Mouse (Mus musculus) gastrocnemius, postnatal 4 days (tissue): ENCODE data around the gene Sbk3. TPM values are rescaled to one million over a fixed set of nuclear protein-coding genes. Genes with fewer than 3 reads are reported as not detected.

Experiments used
- DNase-seq, 2 experiments: peaks; one replicate each; pipeline ENCODE4 v3.0.0; 2021 to 2022; ENCODE audit warnings: low spot score in 2 of 2, mixed read lengths in 2 of 2
- total RNA-seq, 2 experiments: library from RNA; stranded (reverse); gene quantifications; 2 replicates each; pipeline ENCODE4 v1.2.3; 2021

Gene Sbk3
- total RNA-seq, 2 experiments from 2014 or later, result 0.13 TPM; not detected in 1

- DNase-seq, result no peak
Measured at GRCm38 (mm10) chr7:4915669-4916416, 55.1 kb downstream of the Sbk3 start.

Other genes starting within 250 kb of the Sbk3 start
- gene Tmem150b, start 245.9 kb downstream of the Sbk3 start, total RNA-seq, result under 1 TPM; 0.13 to 0.29 TPM
- gene Kmt5c, start 231.1 kb downstream of the Sbk3 start, total RNA-seq, result 10 to 100 TPM; 33.2 to 39.2 TPM
- 1 to 10 TPM; 7.6 to 8.0 TPM for gene Cox6b2, start 218.1 kb downstream of the Sbk3 start, total RNA-seq
- not detected for gene Fam71e2, start 199.9 kb downstream of the Sbk3 start, total RNA-seq
- under 1 TPM; 0.18 to 0.29 TPM for gene Il11, start 188.3 kb downstream of the Sbk3 start, total RNA-seq
- not detected for gene Tmem190, start 188.2 kb downstream of the Sbk3 start, total RNA-seq
- 1 to 10 TPM; 3.7 to 5.2 TPM for gene Tmem238, start 181.5 kb downstream of the Sbk3 start, total RNA-seq
- 1,000 to 10,000 TPM; 1,080 to 1,143 TPM for gene Rpl28, start 178.3 kb downstream of the Sbk3 start, total RNA-seq
- gene Ube2s, start 158.6 kb downstream of the Sbk3 start, total RNA-seq, result 100 to 1,000 TPM; 122 to 140 TPM
- under 1 TPM in 1 of 2 experiments, not detected in 1; 0.05 TPM for gene Shisa7, start 126.5 kb downstream of the Sbk3 start, total RNA-seq
- gene Isoc2b, start 100.9 kb downstream of the Sbk3 start, total RNA-seq, result 1 to 10 TPM; 2.3 to 2.5 TPM
- gene Isoc2a, start 94.0 kb downstream of the Sbk3 start, total RNA-seq, result 10 to 100 TPM; 10.7 to 11.7 TPM
- gene Gm36210, start 64.7 kb downstream of the Sbk3 start, total RNA-seq, result not detected
- 10 to 100 TPM; 14.0 to 14.6 TPM for gene Zfp628, start 56.0 kb downstream of the Sbk3 start, total RNA-seq
- gene Nat14, start 49.1 kb downstream of the Sbk3 start, total RNA-seq, result 1 to 10 TPM; 4.6 to 5.2 TPM
- 10 to 100 TPM; 67.3 to 73.3 TPM for gene Ssc5d, start 45.4 kb downstream of the Sbk3 start, total RNA-seq
- gene Sbk2, start 6.8 kb downstream of the Sbk3 start, total RNA-seq, result 10 to 100 TPM; 13.0 to 15.9 TPM
- gene Zfp579, start 25.0 kb upstream of the Sbk3 start, total RNA-seq, result 10 to 100 TPM; 17.9 to 22.2 TPM
- gene Zfp524, start 43.2 kb upstream of the Sbk3 start, total RNA-seq, result 1 to 10 TPM; 9.0 to 9.6 TPM
- gene Fiz1, start 43.5 kb upstream of the Sbk3 start, total RNA-seq, result 10 to 100 TPM; 25.5 to 28.9 TPM
- gene Gm44973, start 44.3 kb upstream of the Sbk3 start, total RNA-seq, result not detected
- gene Zfp865, start 49.2 kb upstream of the Sbk3 start, total RNA-seq, result 10 to 100 TPM; 24.5 to 27.4 TPM
- gene Ccdc106, start 49.4 kb upstream of the Sbk3 start, total RNA-seq, result under 1 TPM; 0.80 to 0.91 TPM
- gene 4632433K11Rik, start 63.0 kb upstream of the Sbk3 start, total RNA-seq, result not detected
- 1 to 10 TPM; 5.8 to 6.6 TPM for gene Zfp784, start 67.3 kb upstream of the Sbk3 start, total RNA-seq
- gene Zfp580, start 80.4 kb upstream of the Sbk3 start, total RNA-seq, result 10 to 100 TPM; 10.1 to 11.6 TPM
- gene U2af2, start 91.0 kb upstream of the Sbk3 start, total RNA-seq, result 100 to 1,000 TPM; 117 to 127 TPM
- gene Epn1, start 109.1 kb upstream of the Sbk3 start, total RNA-seq, result 100 to 1,000 TPM; 112 to 117 TPM
- not detected for gene Rfpl4, start 145.8 kb upstream of the Sbk3 start, total RNA-seq
- 1 to 10 TPM in 1 of 2 experiments, under 1 TPM in 1; 0.54 to 1.8 TPM for gene Rasl2-9, start 154.8 kb upstream of the Sbk3 start, total RNA-seq
- not detected for gene Vmn1r55, start 178.5 kb upstream of the Sbk3 start, total RNA-seq
- not detected for gene Vmn1r56, start 225.6 kb upstream of the Sbk3 start, total RNA-seq
- not detected for gene Vmn1r57, start 247.3 kb upstream of the Sbk3 start, total RNA-seq